Mouse (Mus musculus): ENCODE data around the gene Sp8.

GRCm38 (mm10) chr12:118854831-118855453 lies 8.8 kb downstream of the Sp8 start:
- TF ChIP-seq CTCF (IDR thresholded peaks at IDR 0.05; ENCODE audit: low read depth), result peak; percentile 89
- no peak for TF ChIP-seq EP300 (IDR thresholded peaks at IDR 0.05; ENCODE audit: low read depth)
